Mouse (Mus musculus) stomach, postnatal 0 days (tissue): ENCODE measurements around the gene Sparc.

ENCODE experiments used
- CTCF ChIP-seq: IDR thresholded peaks from 2 replicates; pipeline ENCODE4 v1.5.1; 2016; ENCODE audit warnings: antibody characterized with exemption, low read depth, mild to moderate bottlenecking, moderate library complexity
- EP300 ChIP-seq: optimal IDR thresholded peaks from 2 replicates; pipeline ENCODE3; 2016; ENCODE audit warnings: antibody characterized with exemption

GRCm38 (mm10) chr11:55395073-55395642, 27.8 kb downstream of the Sparc start:
- TF ChIP-seq CTCF (no peak), EP300 (no peak)
